Mouse (Mus musculus) kidney, embryonic 15.5 days (tissue): ENCODE measurements around the gene Snai1. TPM values are rescaled to one million over a fixed set of nuclear protein-coding genes. Genes with fewer than 3 reads are reported as not detected.

Source experiments
- ATAC-seq: fragments of 200-750 bp; cut with Nextera tagmentation; replicated peaks from 2 replicates; pipeline ENCODE4 v1.8.0; 2017; ENCODE audit warnings: moderate TSS enrichment; ENCODE audit not compliant: low FRiP score
- H3K27ac ChIP-seq: fragments of 300-500 bp; sonication (generic); 2 replicates; pipeline ENCODE4 v1.5.1; 2015; ENCODE audit warnings: mild to moderate bottlenecking, inconsistent platforms
- H3K27me3 ChIP-seq: fragments of 300-500 bp; sonication (generic); 2 replicates; pipeline ENCODE4 v1.6.1; 2015; ENCODE audit warnings: inconsistent platforms
- H3K36me3 ChIP-seq: fragments of 300-500 bp; sonication (generic); 2 replicates; pipeline ENCODE4 v1.6.1; 2015; ENCODE audit warnings: inconsistent platforms
- H3K4me1 ChIP-seq: fragments of 300-500 bp; sonication (generic); 2 replicates; pipeline ENCODE4 v1.6.1; 2015; ENCODE audit warnings: inconsistent platforms
- H3K4me2 ChIP-seq: fragments of 300-500 bp; sonication (generic); 2 replicates; pipeline ENCODE4 v1.6.1; 2015; ENCODE audit warnings: moderate library complexity, mild to moderate bottlenecking, inconsistent platforms
- H3K4me3 ChIP-seq: fragments of 300-500 bp; sonication (generic); replicated peaks from 2 replicates; pipeline ENCODE4 v1.5.1; 2015; ENCODE audit warnings: mild to moderate bottlenecking, inconsistent platforms
- H3K9ac ChIP-seq: fragments of 300-500 bp; sonication (generic); 2 replicates; pipeline ENCODE4 v1.6.1; 2015; ENCODE audit warnings: mild to moderate bottlenecking, inconsistent platforms
- H3K9me3 ChIP-seq: fragments of 300-500 bp; sonication (generic); replicated peaks from 2 replicates; pipeline ENCODE4 v1.6.1; 2016; ENCODE audit warnings: inconsistent platforms
- WGBS: fragments of 180-500 bp; shearing (Covaris S2); methylation state at CpG from one replicate; pipeline ENCODE4 v1.1.7; 2015; ENCODE audit warnings: mixed read lengths; 5-methylcytosine and 5-hydroxymethylcytosine counted together
- polyA plus RNA-seq: library from polyadenylated mRNA; unstranded; fragments of >200 nt; fragmentation: Nextera tagmentation; extraction: Ambion mirVana; gene quantifications from 2 replicates; pipeline ENCODE4 v1.2.1, GENCODE M21; 2015

Gene Snai1
- polyA plus RNA-seq, 1 experiment from 2014 or later = 37.7 TPM

DNA sequence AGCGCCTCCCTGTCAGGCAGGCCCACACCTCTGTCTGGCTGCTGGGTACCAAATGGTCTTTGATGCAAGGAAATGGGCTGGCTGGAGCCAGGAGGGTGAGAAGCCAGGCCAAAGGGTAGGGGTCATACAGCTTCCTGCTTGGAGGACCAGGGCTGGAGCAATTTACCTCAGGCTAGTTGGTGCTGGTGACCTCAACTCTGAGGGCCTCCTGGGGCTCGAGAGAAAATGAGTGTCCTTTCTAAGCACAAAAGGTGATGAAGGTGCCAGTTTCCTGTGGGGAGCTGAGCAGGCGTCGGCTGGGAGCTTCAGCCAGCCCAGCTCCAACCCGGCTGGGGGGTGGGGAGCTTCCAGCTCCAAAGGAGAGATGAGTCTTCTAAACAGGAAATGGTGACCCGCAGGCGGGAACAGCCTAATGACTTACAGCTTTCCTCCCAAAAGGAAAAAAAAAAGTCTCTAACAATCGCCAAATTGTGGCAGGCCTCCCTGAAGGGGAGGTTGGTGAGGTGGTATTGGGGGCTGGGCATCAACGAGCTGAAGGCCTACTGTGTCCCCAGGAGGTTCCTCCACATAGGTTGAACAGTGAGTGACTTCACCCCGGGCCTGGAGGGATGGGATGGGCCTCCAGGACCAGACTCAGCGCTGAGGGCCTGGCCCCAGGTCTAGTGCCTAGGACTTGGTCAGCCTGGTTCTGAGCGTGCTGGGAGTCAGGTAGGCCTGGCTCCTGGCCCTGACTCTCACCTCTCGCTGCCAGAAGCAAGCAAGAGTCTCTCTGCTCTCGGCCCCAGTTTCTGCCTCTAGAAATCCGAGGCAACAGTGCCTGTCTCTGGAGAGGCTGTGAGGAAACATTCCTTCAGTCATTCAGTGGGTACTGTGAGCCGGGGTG lies 5.4 kb downstream of the Snai1 start:
- peaks cover 72% of the 10 kb centered on the region for H3K4me1 ChIP-seq
- H3K4me2 ChIP-seq = peak overlapping the region; percentile 82
- H3K27me3 ChIP-seq = peaks cover 6% of the 10 kb centered on the region; the same call in 1 of the 2 replicates
- peaks cover 10% of the 10 kb centered on the region; the same call in 1 of the 2 replicates for H3K36me3 ChIP-seq
- 0 out of 2 replicates have a peak overlapping the region, but pooled peaks have one; percentile 1 for H3K9ac ChIP-seq
- 14% methylated on average over 16 of the region's 16 CpGs for WGBS
- H3K27ac ChIP-seq = peak overlapping the region; percentile 95
- H3K9me3 ChIP-seq = no peaks in the 10 kb centered on the region
- peak; percentile 20; the same call in 1 of the 2 replicates for ATAC-seq
- H3K4me3 ChIP-seq = 0 out of 2 replicates have a peak overlapping the region, but pooled peaks have one; percentile 6

DNA sequence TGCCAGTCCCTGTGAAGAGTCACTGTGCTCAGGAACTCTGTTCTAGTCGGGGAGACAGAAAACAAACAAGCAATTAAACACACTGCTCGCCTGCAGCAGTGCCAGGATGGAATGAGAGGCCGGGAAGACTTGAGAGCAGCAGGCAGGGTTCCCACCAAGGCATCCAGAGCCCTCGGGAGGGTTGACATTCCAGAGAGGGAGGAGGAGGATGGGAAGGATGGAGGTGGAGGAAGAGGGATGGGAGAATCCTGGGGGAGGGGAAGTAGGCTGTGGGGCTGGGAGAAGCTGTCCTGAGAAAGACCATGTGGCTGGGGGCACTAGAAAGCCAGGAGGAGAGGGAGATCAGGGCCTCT lies 6.0 kb downstream of the Snai1 start:
- Histone ChIP-seq H3K9me3 (no peaks in the 10 kb centered on the region), H3K4me2 (peak overlapping the region; percentile 82), H3K4me3 (no peak overlapping the region), H3K9ac (0 out of 2 replicates have a peak overlapping the region, but pooled peaks have one; percentile 1), H3K27ac (peak overlapping the region; percentile 95), H3K36me3 (peaks cover 10% of the 10 kb centered on the region; the same call in 1 of the 2 replicates), H3K4me1 (peaks cover 66% of the 10 kb centered on the region), H3K27me3 (peaks cover 1% of the 10 kb centered on the region; the same call in 1 of the 2 replicates)
- peak; percentile 33; the same call in 1 of the 2 replicates for ATAC-seq
- WGBS = 9% methylated on average over 4 of the region's 4 CpGs

DNA sequence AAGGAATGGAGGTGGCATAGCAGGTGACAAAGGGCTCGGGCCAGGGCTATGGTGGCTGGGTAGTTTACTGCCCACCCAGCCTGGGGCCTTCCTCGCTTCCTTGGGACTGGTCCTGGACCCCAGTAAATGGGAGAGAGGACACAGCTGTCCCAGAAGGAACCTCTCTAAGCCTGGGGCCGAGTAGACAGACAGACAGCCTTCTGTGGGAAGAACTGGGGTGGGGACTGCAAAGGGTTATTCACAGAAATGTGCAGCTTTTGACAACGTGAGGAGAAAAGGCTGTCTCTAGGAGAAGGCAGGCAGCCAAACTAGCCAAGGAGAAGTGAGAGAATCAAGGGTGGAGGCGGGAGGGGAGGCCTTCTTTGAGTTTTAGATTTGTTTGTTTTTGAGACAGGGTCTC lies 6.5 kb downstream of the Snai1 start:
- H3K36me3 ChIP-seq = peaks cover 10% of the 10 kb centered on the region; the same call in 1 of the 2 replicates
- no peaks in the 10 kb centered on the region for H3K9me3 ChIP-seq
- no peak overlapping the region for H3K9ac ChIP-seq
- no peaks in the 10 kb centered on the region for H3K27me3 ChIP-seq
- peaks cover 61% of the 10 kb centered on the region for H3K4me1 ChIP-seq
- peak overlapping the region; percentile 95 for H3K27ac ChIP-seq
- H3K4me2 ChIP-seq = peak overlapping the region; percentile 82; the same call in 1 of the 2 replicates
- WGBS = 40% methylated on average over 5 of the region's 5 CpGs
- H3K4me3 ChIP-seq = no peak overlapping the region
- ATAC-seq = peak; percentile 38

DNA sequence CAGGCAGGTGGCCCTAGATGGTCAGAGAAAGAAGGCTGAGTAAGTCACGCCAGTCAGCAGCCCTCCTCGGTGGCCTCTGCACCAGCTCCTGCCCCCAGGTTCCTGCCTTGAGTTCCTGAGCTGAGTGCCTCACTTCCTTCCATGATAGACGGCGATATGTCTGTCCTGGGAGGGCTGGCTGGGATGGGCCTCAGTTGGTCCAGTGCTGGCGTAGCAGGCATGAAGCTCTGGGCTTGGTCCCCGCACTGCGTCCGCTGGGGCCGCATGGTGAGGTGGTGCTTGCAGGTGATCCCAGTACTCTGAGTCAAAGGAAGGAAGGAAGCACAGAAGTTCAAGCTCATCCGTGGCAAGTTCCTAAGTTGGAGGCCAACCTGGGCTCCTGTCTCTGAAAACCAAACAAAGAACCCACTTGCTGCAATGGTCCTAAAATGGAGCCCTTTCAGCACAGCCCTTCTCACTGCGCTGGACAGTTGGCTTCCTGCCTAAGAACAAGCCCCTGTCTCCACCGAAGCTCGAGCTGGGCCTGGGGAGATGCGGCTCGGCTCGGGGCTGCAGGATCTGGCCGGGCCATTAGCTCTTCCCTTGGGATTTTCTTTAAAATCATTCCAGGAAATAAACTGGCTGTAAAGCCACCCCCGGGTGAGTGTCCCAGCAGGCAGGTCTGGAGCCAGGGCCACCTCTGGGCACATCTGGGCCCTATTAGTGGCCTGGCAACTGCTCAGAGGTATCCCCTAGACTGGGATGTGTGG lies 8.6 kb downstream of the Snai1 start:
- H3K27me3 ChIP-seq = no peaks in the 10 kb centered on the region
- H3K27ac ChIP-seq = peak overlapping the region; percentile 71
- H3K4me3 ChIP-seq = no peak overlapping the region
- H3K4me2 ChIP-seq = no peak overlapping the region
- 68% methylated on average over 18 of the region's 18 CpGs for WGBS
- no peak overlapping the region for H3K9ac ChIP-seq
- ATAC-seq = no peak
- H3K4me1 ChIP-seq = peaks cover 41% of the 10 kb centered on the region
- H3K36me3 ChIP-seq = peaks cover 8% of the 10 kb centered on the region; the same call in 1 of the 2 replicates
- H3K9me3 ChIP-seq = no peaks in the 10 kb centered on the region

DNA sequence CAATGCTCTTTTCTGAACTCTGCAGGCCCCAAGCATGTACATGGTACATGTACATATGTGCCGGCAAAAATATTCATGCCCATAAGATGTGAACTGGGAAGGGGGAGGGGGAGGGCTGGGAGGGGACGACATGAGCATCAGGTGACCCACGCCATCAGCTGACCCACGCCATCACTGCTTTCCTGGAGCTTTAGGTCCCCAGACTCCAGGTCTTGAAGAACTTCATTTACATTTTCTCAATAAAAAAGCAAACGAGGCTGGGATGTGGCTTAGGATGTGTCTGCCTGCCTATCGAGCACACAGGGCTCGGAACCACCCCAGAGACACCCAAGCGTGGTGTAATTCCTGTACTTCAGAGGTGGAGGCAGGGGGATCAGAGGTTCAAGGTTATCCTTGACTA lies 9.4 kb downstream of the Snai1 start:
- H3K4me3 ChIP-seq = no peak overlapping the region
- H3K27me3 ChIP-seq = no peaks in the 10 kb centered on the region
- H3K9me3 ChIP-seq = no peaks in the 10 kb centered on the region
- H3K27ac ChIP-seq = peak overlapping the region; percentile 71; the same call in 1 of the 2 replicates
- H3K4me2 ChIP-seq = no peak overlapping the region
- H3K9ac ChIP-seq = no peak overlapping the region
- H3K36me3 ChIP-seq = no peaks in the 10 kb centered on the region
- WGBS = 81% methylated on average over 8 of the region's 8 CpGs
- H3K4me1 ChIP-seq = peaks cover 35% of the 10 kb centered on the region
- ATAC-seq = no peak

DNA sequence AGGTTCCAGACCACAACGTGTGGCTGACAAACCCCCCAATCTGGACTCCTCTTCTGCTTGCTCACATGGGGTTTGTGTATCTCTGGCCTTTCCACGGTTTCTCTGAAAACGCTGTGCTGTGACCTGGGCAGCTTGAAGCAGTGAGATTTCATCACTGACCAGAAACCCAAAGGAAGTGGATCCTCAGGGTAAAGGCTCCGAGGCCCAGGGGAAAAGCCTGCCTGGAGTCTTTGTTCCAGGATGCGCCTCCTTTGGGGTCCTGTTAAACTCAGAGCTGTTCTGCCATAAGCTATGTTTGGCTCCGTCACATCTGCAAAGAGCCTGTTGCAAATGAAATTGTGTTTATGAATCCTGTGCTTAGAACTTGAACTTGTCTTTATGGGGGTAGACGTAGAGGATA lies 11.0 kb downstream of the Snai1 start:
- no peak overlapping the region for H3K4me3 ChIP-seq
- H3K27me3 ChIP-seq = no peaks in the 10 kb centered on the region
- no peak overlapping the region for H3K27ac ChIP-seq
- ATAC-seq = no peak
- H3K9ac ChIP-seq = no peak overlapping the region
- no peaks in the 10 kb centered on the region for H3K36me3 ChIP-seq
- H3K4me1 ChIP-seq = peaks cover 30% of the 10 kb centered on the region
- WGBS = 85% methylated on average over 7 of the region's 7 CpGs
- no peaks in the 10 kb centered on the region for H3K9me3 ChIP-seq
- H3K4me2 ChIP-seq = no peak overlapping the region

DNA sequence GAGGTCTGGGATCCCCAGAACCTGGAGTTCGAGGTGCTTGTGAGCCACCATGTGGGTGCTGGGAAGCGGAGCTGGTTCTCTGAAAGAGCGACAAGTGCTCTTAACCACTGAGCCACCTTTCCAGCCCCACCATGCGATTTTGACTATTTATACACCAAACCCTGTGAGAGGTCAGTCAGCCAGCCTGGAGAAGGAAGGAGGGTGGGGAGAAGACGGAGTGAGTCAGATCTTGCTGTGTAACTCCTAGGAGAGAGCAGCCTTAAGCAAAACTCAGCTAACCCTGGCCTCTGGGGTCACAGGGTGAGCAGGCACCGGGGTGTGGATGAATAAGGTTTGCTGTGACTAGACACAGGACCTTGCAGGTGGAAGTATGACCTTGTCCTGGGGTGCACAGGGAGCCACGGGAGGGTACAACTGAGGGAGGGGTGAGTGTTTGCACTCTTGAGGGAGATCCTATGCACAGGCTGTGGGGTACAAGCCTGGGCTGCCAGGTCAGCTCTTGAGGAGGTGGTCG lies 12.4 kb downstream of the Snai1 start:
- Histone ChIP-seq H3K4me3 (no peak overlapping the region), H3K9ac (no peak overlapping the region), H3K9me3 (no peaks in the 10 kb centered on the region), H3K4me1 (peaks cover 22% of the 10 kb centered on the region), H3K27ac (no peak overlapping the region), H3K4me2 (no peak overlapping the region), H3K27me3 (no peaks in the 10 kb centered on the region), H3K36me3 (no peaks in the 10 kb centered on the region)
- ATAC-seq = no peak
- WGBS = 74% methylated on average over 8 of the region's 8 CpGs

DNA sequence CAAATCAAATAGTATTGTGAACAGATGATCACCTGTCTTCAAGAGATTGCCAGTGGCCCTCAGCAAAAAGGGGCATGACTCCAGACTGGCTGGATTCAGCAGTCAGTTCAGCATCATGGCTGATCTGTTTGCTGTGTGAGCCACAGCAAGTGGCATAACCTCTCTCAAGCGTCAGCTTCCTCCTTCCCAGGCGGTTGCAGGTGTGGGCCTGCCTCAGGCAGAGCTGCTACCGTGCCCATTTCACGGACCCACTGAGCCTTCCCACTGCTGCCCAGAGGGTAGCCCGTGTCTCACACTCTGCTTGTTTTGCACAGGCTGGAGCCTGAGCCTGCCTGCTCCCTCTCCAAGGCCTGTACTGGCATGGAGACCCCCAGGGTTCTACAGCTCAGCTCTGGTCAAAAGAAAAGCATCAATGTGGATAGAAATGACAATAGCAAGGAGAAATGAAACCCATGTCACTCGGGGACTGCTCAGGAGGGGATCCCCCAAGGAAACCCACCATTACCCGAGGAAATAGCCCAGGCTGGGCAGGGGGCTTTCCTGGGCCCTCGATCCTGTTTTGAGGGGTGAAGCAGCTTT lies 13.4 kb downstream of the Snai1 start:
- Histone ChIP-seq H3K4me1 (peaks cover 19% of the 10 kb centered on the region), H3K4me3 (no peak overlapping the region), H3K27me3 (no peaks in the 10 kb centered on the region), H3K9ac (no peak overlapping the region), H3K36me3 (no peaks in the 10 kb centered on the region), H3K27ac (no peak overlapping the region), H3K4me2 (no peak overlapping the region), H3K9me3 (no peaks in the 10 kb centered on the region)
- no peak for ATAC-seq
- WGBS = 79% methylated on average over 8 of the region's 8 CpGs

DNA sequence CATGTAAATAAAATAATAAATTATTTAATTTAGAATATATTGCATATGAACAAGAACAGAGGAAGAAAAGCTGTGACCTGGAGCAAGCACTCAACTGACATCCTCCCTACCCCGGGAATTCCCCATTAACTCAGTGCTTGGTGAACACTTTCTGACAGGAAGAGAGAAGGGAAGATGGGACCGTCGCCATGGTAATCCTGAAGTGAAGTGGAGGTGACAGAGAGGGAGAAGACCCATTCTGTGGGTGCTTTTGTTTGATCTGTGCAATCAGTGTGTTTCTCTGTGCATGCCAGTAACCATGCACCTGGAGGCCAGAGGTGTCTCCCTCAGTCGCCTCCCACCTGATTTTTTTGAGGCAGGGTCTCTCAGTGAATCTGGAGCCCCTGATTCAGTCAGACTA lies 14.3 kb downstream of the Snai1 start:
- WGBS = 83% methylated on average over 4 of the region's 4 CpGs
- Histone ChIP-seq H3K27me3 (no peaks in the 10 kb centered on the region), H3K4me1 (peaks cover 13% of the 10 kb centered on the region), H3K27ac (0 out of 2 replicates have a peak overlapping the region, but pooled peaks have one; percentile 33), H3K9me3 (no peaks in the 10 kb centered on the region), H3K9ac (no peak overlapping the region), H3K4me2 (no peak overlapping the region), H3K36me3 (no peaks in the 10 kb centered on the region), H3K4me3 (no peak overlapping the region)
- ATAC-seq = no peak

DNA sequence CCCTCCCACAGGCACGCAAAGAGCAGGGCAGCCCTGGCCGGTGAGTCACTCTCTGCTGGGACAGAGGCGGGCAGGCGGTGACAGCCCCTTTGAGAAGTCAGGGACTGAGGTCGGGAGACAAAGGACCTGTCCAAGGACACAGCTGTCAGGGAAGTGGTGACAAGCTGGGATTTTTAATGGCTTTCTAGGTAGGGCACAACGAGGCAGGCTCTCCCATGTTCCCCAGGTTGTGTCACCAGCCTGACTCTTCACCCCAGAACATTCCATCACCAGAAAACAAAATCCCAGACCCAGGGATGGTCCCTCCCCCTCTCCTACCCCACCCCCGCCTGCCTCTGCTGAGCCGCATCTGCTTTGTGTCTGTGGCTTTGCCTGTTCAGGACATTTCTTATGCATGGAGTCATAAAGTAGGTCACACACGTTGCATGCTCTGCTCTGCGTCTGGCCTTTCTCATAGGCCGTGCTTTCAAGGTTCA lies 15.0 kb downstream of the Snai1 start:
- Histone ChIP-seq H3K4me1 (peaks cover 13% of the 10 kb centered on the region), H3K9ac (no peak overlapping the region), H3K4me3 (no peak overlapping the region), H3K9me3 (no peaks in the 10 kb centered on the region), H3K27ac (peak overlapping the region; percentile 33; the same call in 1 of the 2 replicates), H3K4me2 (no peak overlapping the region), H3K36me3 (no peaks in the 10 kb centered on the region), H3K27me3 (no peaks in the 10 kb centered on the region)
- 27% methylated on average over 11 of the region's 11 CpGs for WGBS
- ATAC-seq = peak; percentile 44

DNA sequence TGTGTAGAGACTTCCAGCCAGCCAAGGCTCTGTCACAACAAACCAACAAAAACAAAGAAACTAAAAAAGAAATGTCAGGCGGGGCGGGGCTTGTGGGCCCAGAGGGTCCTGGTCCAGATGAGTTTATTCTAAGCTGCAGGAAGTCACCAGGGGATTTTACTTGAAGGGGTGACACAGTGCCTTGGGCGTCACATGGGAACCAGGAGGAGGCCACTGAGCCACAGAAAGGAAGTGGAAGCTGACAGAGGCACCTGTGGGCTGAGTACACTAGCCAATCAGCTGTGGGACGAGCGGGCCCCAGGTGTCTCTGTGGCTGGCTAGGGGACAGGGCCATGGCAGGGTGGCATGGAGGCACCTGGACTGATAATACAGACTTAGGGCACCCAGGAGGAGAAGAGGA lies 17.8 kb downstream of the Snai1 start:
- Histone ChIP-seq H3K4me1 (peaks cover 25% of the 10 kb centered on the region), H3K9me3 (no peaks in the 10 kb centered on the region), H3K4me3 (no peak overlapping the region), H3K27ac (no peak overlapping the region), H3K9ac (no peak overlapping the region), H3K36me3 (no peaks in the 10 kb centered on the region), H3K4me2 (no peak overlapping the region), H3K27me3 (peaks cover 9% of the 10 kb centered on the region)
- WGBS = 92% methylated on average over 5 of the region's 5 CpGs
- ATAC-seq = no peak; the same call in 1 of the 2 replicates
